Mouse (Mus musculus): Measurements from ENCODE around the gene Vmn2r13.
"Not testable (repeated sequence)": the region's sequence is repeated elsewhere in the genome, so short reads cannot be mapped to it uniquely, and the experiment has no call there.

The Vmn2r13 gene

DNA sequence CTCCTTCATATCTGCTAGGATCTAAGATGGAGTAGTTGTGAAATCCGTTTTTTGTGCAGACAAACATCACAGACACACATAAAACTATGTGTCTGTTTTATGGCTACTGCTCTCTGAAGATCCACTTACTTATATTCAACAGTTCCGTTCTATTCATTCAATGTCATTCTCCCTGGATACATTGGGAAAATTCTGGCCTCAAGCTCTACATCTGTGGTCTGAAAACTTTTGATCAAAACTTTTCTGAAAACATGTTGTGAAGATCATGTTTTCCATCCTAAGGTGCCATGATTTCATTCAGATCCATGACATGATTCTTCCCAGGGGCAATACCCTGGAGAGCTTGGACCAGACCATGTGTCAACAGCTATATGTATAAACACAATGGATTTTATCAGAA lies at the start of gene Vmn2r13:
Gene Vmn2r13 (minus strand): TSS at position 101 of the 400 bp plus-strand sequence.
- not testable (repeated sequence) for DNase-seq

DNA sequence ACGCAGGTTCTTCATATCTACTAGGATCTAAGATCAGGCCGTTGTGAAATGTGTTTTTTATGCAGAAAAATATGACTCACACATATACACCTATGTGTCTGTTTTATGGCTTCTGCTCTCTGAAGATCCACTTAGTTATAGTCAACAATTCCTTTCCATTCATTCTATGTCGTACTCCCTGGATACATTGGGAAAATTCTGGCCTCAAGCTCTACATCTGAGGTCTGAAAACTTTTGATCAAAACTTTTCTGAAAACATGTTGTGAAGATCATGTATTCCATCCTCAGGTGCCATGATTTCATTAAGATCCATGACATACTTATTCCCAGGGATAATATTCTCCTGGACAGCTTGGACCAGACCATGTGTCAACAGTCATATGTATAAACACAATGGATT lies 32.6 kb upstream of the Vmn2r13 start, which contains the start of gene Vmn2r14:
Gene Vmn2r14 (minus strand): TSS at position 101 of the 400 bp plus-strand sequence.
- no peak for DNase-seq

DNA sequence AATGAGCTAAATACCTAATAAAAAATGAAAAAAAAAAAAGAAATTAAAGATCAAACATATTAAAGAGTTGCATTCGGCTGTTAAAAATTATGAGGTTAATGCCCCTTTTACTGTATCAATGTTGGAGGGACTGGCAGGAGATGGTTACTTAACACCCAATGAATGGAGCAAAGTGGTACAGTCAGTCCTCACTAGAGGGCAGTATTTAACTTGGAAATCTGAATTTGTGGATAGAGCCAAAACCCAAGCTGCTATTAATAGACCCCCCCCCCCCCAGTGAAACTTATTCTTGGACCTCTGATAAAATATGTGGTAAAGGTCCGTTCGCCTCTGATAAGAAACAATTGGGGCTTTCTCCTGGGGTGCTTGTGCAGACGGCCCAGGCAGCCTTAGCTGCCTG lies 25.1 kb downstream of the Vmn2r13 start:
- not testable (repeated sequence) for DNase-seq

DNA sequence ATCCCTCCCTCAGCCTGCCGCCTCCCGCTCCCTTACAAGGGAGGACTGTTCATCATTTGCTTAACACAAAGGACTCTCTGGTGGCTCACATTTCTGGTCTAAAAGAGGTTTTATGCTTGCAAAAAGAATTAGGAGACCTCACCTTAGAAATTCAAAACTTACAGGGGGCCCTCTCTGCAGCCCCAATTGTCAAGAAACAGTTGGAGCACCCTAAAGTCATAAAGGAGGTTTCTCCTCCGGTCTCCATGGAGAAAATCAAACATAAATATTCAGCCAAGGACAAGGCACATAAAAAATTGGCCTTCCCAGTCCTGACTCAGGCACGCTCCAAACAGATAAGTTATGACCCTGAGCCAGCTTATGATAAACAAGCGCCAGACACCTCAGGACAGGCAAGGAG lies 31.9 kb downstream of the Vmn2r13 start:
- no peak for DNase-seq

DNA sequence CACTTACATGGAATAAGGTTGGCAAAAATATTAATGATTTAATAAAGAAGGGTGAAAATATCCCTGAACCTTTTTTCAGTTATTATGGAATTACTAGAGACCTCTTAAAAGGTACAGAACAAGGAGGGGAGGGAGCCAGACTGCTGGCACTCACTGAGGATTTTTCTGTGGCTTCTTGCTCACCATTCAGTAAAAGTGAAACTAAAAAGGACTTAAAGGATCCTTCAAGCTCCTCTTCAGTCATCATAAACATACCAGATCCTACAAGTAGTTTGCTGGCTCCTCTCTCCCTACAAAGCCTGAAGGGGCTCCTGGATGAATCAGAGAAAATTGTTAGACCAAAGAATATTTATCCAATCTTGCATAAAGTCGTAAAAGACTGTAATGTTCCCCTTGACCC lies 32.4 kb downstream of the Vmn2r13 start:
- not testable (repeated sequence) for DNase-seq

DNA sequence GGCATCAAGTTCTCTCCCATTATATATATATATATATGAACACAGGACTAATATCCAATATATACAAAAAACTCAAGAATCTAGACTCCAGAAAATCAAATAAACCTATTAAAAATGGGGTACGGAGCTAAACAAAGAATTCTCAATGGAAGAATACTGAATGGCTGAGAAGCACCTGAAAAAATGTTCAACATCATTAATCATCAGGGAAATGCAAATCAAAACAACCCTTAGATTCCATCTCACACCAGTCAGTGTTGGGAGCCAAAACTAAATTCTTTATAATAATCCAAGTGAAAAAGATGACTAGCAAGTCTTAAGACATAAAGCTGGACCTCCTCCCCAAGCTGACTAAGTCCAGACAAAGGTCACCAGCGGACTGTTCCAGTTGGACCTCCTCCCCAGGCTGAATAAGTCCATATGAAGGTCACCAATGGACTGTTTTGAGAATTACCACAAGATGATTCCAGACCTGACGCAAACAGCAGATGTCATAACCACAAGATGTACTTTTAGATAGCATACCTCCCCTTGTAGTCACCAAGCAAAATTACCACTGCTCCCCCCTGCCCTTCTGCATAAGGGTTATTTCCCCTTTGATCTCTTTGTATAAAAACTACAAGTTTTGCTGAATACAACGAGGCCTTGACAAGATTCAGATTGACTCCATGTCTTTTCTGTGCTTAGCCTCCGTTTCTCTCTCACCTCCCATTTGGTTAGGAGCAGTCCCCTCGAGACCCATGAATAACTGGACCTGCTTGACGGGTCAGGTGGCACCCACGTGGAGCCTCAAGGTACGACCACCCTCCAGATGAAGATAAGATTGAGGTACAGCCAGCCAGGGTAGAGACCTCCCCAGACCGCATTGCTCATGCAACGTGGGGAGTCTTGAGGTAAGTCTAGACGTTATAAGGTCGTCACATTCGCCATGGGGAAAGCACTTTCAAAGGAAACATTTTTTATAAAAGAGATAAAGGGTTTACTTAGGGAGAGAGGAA lies 33.2 kb downstream of the Vmn2r13 start:
- DNase-seq, result not testable (repeated sequence)

DNA sequence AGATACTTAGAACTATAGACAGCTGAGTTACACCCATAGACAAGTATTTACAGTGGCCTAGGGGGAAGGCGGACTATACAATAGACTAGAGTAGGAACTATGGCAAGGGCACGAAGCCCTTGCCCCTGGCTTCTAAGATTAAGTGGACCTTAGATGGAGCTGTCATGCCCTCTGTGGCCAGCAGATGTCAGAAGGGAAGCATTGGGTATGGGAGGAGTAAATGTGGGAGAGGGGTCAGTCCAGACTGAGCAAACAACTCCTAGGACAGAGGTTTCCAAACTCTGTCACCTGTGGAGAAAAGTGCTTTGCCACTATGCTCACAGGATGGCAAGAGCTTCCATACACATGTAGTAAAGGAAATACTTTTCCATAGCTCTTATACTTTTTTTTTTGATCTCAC lies 52.5 kb downstream of the Vmn2r13 start:
- no peak for DNase-seq

DNA sequence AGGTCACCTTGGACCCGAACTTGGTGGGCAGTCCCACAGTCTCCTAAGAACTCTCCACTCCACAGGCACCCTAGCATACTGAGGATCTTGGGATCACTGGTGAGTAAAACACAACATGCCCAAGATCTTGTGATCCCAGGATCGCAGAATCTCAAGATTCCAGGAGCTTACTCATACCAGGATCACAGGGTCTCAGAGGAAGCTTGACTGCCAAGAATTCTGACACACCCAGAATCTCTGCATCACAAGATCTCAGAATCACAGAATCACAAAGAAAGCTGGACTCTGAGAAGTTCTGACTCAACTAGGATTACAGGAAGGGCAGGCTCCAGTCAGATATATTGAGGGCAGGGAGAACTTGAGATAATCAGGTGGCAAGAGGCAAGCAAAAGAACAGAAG lies 55.3 kb downstream of the Vmn2r13 start:
- no peak for DNase-seq
